Mouse (Mus musculus) adrenal gland, postnatal 4 days (tissue): ENCODE measurements around the gene Tbx5. TPM values are rescaled to one million over a fixed set of nuclear protein-coding genes. Genes with fewer than 3 reads are reported as not detected.

ENCODE experiments used
- DNase-seq, 2 experiments: peaks; one replicate each; pipeline ENCODE4 v3.0.0; 2021 to 2022; ENCODE audit warnings: low spot score in 2 of 2, mixed read lengths in 2 of 2
- long read RNA-seq, 2 experiments: library from polyadenylated mRNA; stranded (forward); transcript quantifications; one replicate each; pipeline ENCODE4 v2.0.0; 2021
- total RNA-seq, 2 experiments: library from RNA; stranded (reverse); gene quantifications; 2 replicates each; pipeline ENCODE4 v1.2.3; 2021

The Tbx5 gene
- total RNA-seq, result under 1 TPM; 0.28 to 0.59 TPM
- long read RNA-seq, experiment 1, result 0 reads
- long read RNA-seq, experiment 2, result 0 reads

GRCm38 (mm10) chr5:119832479-119832796 is at the start of gene Tbx5:
Tbx5 (plus strand) TSS chr5:119832668.
- no peak for DNase-seq

DNA sequence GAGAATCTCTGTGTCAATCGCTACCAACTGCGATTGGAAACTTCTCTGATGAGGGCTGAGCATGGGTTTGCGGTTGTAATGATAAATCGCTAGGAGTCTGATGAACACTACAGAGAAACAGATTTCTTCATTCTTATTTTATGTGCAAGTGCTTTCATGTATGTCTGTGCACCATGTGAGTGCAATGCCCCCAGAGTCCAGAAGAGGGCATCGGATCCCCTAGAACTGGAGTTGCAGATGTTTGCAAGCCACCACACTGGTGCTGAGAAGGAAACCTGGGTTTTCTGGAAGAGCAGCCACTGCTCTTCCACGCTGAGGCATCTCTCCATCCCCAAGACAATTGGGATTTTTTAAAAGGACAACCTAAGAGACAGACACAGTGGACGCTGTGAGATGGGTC is 46.5 kb upstream of the Tbx5 start:
- no peak for DNase-seq

DNA sequence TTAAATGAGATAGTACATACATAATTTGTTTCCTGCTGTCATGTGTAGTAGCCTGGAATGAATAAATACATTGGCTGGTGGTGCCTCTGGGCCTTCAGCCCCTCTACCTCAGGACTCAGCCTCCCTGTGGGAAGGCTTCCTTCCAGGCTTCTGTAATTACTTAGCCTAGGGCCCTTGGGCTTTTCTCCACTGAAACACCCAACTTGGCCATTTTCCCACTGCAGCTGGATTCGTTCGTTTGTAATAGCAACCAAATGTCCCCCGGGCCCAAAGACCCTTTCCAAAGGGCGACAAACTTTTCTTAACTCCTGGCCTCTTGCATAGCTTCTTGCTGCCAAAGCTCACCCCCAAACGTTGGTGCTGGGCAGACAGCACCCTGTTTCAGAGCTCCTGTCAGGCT is 40.8 kb upstream of the Tbx5 start:
- no peak for DNase-seq

DNA sequence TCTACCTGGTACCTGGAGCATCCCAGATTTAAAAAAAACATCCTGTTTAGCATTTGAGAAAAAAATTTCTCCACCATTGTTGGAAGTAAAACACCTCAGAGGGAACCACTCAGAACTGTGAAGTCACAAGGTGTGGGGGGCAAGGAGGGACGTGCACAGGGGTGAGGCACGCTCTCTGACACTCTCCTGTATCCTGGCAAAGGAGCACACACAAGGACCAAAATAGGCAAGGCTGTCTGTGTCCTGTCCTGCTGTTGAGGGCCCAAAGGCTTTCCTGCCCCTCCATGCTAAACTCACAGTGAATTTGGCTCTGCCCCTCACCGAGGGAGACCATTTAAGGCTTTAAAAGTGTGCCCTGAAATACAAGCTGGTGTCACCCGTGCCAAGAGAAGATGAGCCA is 38.5 kb upstream of the Tbx5 start:
- no peak for DNase-seq

GRCm38 (mm10) chr5:119795376-119795775 is 37.1 kb upstream of the Tbx5 start:
- DNase-seq, result no peak

GRCm38 (mm10) chr5:119795777-119796176 is 36.7 kb upstream of the Tbx5 start:
- DNase-seq, result no peak

DNA sequence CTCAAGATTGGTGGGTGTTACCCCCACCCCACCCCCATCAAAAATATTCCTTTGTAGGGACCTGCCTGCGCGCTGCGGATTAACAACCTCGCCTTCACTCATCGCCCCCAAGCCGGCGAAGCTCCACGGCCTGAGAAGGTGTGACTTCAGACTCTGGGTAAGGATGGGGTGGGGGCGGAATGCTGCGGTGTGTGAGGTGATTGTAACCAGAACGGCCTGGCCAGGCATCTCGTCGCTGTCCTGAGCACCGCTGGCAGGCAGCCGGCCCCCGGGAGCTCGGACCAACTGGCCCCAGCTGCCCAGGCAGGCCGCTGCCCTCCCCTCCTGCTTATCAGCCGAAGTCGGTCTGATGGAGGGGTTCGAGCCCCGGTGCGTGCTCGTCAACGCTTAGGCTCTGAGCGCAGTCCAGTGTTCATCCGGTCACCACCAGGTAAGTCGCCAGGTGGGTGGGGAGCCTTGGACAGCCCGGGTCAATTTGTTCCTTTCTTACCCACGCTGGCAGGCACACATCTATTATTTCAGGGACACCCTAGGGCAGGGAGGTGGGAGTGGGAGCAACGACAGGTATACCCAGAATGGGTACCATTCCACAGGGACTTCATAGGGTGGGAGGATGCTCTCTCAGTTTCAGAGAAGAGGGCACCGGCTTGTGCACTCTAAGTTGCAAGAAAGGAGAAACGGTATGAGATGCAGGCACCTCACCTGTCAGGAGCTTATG is 35.9 kb upstream of the Tbx5 start:
- DNase-seq, result no peak

- DNase-seq, result no peak
These were observed 34.8 kb upstream of the Tbx5 start for GRCm38 (mm10) chr5:119797580-119798150.

- DNase-seq, result no peak
These were observed 34.2 kb upstream of the Tbx5 start for GRCm38 (mm10) chr5:119798261-119798660.

- DNase-seq, result no peak
These were observed 33.6 kb upstream of the Tbx5 start for GRCm38 (mm10) chr5:119798713-119799418.

GRCm38 (mm10) chr5:119799419-119800242 is 32.8 kb upstream of the Tbx5 start:
- DNase-seq, result no peak

- DNase-seq, result no peak
These were observed 32.2 kb upstream of the Tbx5 start for GRCm38 (mm10) chr5:119800243-119800665.

- no peak for DNase-seq
These were observed 29.7 kb upstream of the Tbx5 start for GRCm38 (mm10) chr5:119802617-119803410.

DNA sequence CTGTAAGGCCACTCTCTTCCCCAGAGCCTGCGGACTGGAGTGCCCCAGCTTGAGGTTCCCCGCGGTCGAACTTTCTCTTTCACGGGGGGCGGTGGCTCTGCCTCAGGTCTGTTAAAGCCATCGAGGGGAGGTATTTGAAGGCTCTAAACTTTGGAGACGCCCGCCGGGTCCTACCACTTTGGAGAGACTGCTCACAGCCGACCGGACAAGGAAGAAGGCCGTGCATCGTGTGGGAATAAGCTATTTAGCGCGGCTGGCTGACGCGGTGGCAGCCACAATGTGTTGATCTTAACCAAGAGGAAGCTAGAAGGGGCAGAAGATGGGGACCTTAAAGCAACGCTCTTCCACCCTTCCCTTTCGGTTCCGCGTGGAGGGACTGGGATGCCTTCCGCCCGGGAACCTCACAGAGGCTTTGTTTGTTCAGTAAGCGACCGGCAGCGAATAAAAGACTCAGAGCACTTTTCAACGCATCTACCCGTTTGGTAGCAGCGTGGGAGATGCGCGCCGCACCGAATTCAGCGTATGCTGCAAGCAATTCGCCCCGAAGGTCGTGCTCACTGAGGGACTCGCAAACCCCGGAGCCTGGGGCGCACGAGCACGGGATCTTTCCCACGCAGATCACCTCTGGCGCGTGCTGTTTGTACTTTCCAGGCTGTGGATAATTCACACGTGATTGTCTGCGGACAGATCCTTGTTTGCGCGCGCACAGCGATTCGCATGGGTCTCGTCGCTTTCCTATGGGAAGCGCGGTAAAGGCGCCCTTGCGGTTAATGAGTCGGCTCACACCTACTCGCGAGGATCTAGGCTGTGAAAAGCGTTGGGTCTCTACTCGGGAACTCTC is 28.8 kb upstream of the Tbx5 start:
- no peak for DNase-seq

DNA sequence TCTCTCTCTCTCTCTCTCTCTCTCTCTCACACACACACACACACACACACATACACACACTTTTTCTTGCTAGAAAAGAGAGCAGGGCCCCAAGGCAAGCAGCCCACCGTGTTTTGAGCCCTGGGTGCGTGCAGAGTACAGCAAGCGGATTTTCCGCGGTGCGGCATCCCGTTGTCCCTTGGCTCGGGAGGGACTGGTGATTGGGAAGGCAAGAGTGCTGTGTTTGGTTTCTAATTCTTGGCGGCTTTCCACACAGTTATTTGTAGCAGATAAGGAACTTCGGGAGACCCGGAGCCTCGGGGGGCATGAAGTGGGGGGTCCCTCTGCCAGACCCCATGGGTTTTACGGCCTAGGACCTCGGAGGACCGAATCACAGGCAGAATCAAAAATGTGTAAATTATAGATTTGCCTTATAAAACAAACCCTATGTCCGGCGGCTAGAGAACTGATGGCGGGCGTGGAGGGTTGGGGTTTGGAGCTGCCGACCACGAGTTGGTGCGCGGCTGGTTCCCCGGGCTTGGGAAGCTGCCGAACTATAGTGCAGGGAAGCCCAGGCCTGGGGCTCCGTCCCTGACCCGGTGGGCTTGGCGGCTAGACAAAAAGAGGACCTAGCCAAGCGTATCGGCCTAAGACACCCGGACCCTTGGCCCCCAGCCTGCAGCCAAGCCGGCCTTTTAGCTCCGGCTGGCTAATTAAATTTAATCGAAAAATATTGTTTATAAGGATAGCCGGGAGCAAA is 28.0 kb upstream of the Tbx5 start:
- DNase-seq, result no peak

- no peak for DNase-seq
These were observed 26.8 kb upstream of the Tbx5 start for GRCm38 (mm10) chr5:119805636-119806035.

DNA sequence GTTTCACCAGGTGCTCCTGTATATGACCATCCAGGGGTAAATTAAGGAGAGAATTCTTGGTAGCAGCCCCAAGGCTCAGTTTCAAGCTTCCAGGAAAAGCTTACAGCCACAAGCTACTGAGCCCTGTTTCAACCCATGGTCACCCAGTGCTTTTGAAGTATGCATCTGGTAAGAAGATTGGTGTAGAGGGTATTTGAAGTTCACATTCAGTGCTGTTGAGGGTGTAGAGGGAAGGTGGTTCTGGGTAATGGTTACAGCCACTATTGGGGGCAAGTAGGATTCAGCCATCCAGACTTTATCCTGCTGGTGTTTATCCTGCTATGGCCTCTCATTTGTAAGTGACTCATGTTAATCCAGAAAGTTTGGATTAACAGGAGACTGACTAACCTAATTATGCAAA is 26.0 kb upstream of the Tbx5 start:
- DNase-seq, result no peak

DNA sequence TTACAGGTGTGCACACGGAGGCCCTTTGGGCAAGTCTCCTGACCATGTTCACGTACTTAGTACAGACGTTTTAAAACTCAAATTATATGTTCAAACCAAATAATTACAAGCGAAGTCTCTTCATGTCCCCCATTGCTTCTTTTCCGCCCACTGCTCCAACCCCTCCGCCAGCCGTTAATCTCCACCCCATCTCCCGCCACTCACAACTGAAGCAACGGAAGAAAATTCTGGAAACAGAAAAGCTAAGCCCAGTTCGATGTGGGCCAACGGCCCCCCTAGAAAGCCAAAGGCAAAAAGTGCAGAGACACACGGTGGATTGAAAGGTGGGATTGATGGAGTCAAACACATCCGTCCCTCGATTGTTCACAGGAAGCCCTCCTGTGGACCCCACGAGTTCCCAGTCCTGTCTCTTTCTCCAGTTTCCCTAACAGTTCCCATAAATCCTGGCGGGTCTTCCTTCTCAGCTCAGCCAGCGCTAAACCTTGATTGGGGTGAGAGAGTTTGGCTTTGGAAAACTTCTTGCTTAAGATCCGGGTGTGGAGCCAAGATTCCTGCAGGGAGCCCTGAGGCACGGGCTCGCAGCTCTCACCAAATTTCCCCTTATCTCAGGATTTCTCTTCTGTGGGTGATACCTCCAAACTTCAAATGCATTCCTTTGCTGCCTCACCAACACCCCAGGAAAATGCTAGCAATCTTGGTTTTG is 24.8 kb upstream of the Tbx5 start:
- DNase-seq, result no peak

DNA sequence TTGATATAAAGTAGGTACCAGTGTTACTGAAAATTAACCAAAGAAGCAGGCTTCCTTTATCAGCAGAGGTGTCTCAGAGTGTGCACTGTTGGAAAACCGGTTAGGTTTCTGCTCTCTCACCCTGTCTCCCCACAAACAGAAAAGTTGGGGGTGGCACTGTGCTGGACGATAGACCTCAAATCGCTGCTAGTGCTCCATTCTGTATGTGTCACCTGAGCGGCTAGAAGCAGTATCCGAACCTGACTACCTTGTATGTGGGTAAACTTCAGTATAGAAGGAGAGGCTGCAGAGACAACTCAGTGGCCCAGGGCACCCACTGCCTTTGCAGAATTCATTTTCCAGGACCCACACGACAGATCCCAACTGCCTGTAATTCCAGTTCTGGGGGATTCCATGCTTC is 23.8 kb upstream of the Tbx5 start:
- DNase-seq, result no peak
